Mouse (Mus musculus) kidney, adult 2 months (tissue): ENCODE results near the gene Mettl7b.
"Not testable (repeated sequence)": the region's sequence is repeated elsewhere in the genome, so short reads cannot be mapped to it uniquely, and the experiment has no call there.

Experiments used
- CTCF ChIP-seq: fragments of 200-500 bp; conservative IDR thresholded peaks from 2 replicates; pipeline ENCODE4 v1.5.1; 2011; ENCODE audit warnings: low read depth, mild to moderate bottlenecking, control low read depth, low read length, moderate library complexity, mixed read lengths; ENCODE audit not compliant: insufficient read depth, insufficient read length
- POLR2A ChIP-seq: fragments of 200-500 bp; IDR thresholded peaks from one replicate; pipeline ENCODE4 v1.6.1; 2011; ENCODE audit warnings: low read depth, low read length, control low read depth

- not testable (repeated sequence) for TF ChIP-seq CTCF, POLR2A
Observed at GRCm38 (mm10) chr10:128989131-128989530, 28.3 kb upstream of the Mettl7b start, which contains the start of gene Olfr9.
